Mouse (Mus musculus) hindbrain, embryonic 14.5 days (tissue): Measurements from ENCODE around the gene Nphp4. TPM values are rescaled to one million over a fixed set of nuclear protein-coding genes. Genes with fewer than 3 reads are reported as not detected.
"Not testable (repeated sequence)": the region's sequence is repeated elsewhere in the genome, so short reads cannot be mapped to it uniquely, and the experiment has no call there.

Experiments
- ATAC-seq: fragments of 200-750 bp; cut with Nextera tagmentation; 2 replicates; pipeline ENCODE4 v1.8.0; 2017; ENCODE audit warnings: moderate number of reproducible peaks, mild to moderate bottlenecking, moderate TSS enrichment, moderate library complexity; ENCODE audit not compliant: low FRiP score
- DNase-seq: peaks from one replicate; pipeline ENCODE4 v3.0.0-alpha.2; 2015; ENCODE audit warnings: low spot score
- H3K27ac ChIP-seq: fragments of 300-500 bp; sonication (generic); 2 replicates; pipeline ENCODE4 v1.5.1; 2014; ENCODE audit warnings: mild to moderate bottlenecking, moderate library complexity
- H3K27me3 ChIP-seq: fragments of 300-500 bp; sonication (generic); 2 replicates; pipeline ENCODE4 v1.6.1; 2014; ENCODE audit warnings: mild to moderate bottlenecking, low read length, mixed read lengths; ENCODE audit not compliant: control insufficient read depth, insufficient read depth
- H3K36me3 ChIP-seq: fragments of 300-500 bp; sonication (generic); replicated peaks from 2 replicates; pipeline ENCODE4 v1.6.1; 2014; ENCODE audit not compliant: control insufficient read depth, insufficient read depth
- H3K4me1 ChIP-seq: fragments of 300-500 bp; sonication (generic); replicated peaks from 2 replicates; pipeline ENCODE4 v1.6.1; 2014; ENCODE audit warnings: antibody characterized with exemption, low read length, mixed read lengths; ENCODE audit not compliant: control insufficient read depth, insufficient read depth
- H3K4me2 ChIP-seq: fragments of 300-500 bp; sonication (generic); replicated peaks from 2 replicates; pipeline ENCODE4 v1.6.1; 2014; ENCODE audit warnings: mild to moderate bottlenecking, moderate library complexity
- H3K4me3 ChIP-seq: fragments of 300-500 bp; sonication (generic); replicated peaks from 2 replicates; pipeline ENCODE4 v1.5.1; 2014; ENCODE audit warnings: mild to moderate bottlenecking, low read length
- H3K9ac ChIP-seq: fragments of 300-500 bp; sonication (generic); 2 replicates; pipeline ENCODE4 v1.6.1; 2014
- H3K9me3 ChIP-seq: fragments of 300-500 bp; sonication (generic); 2 replicates; pipeline ENCODE4 v1.6.1; 2016; ENCODE audit warnings: low read length; ENCODE audit not compliant: control insufficient read depth
- whole genome bisulfite sequencing: fragments of 180-500 bp; shearing (Covaris S2); extraction: QIAGEN DNeasy Blood & Tissue Kit; methylation state at CpG from one replicate; pipeline ENCODE4 v1.1.7; 2014; 5-methylcytosine and 5-hydroxymethylcytosine counted together
- polyA plus RNA-seq: library from polyadenylated mRNA; unstranded; fragments of >200 nt; fragmentation: Nextera tagmentation; extraction: Ambion mirVana; gene quantifications from 2 replicates; pipeline ENCODE4 v1.2.1, GENCODE M21; 2014

The Nphp4 gene
- polyA plus RNA-seq, 1 experiment from 2014 or later, result 6.6 TPM

GRCm38 (mm10) chr4:152546481-152546880 is 70.0 kb downstream of the Nphp4 start:
- Histone ChIP-seq H3K4me2 (no peak overlapping the region), H3K9ac (no peak overlapping the region), H3K9me3 (no peaks in the 10 kb centered on the region), H3K4me1 (peaks cover 25% of the 10 kb centered on the region), H3K36me3 (peaks cover 7% of the 10 kb centered on the region; the same call in 1 of the 2 replicates), H3K4me3 (no peak overlapping the region), H3K27me3 (no peaks in the 10 kb centered on the region), H3K27ac (no peak overlapping the region)
- DNase-seq, result no peak
- 55% methylated on average over 8 of the region's 8 CpGs for WGBS
- no peak for ATAC-seq

- Histone ChIP-seq H3K4me2 (peak overlapping the region; percentile 27), H3K27ac (peak overlapping the region; percentile 82), H3K9ac (peak overlapping the region; percentile 34), H3K4me1 (peaks cover 25% of the 10 kb centered on the region), H3K27me3 (no peaks in the 10 kb centered on the region), H3K9me3 (no peaks in the 10 kb centered on the region), H3K36me3 (no peaks in the 10 kb centered on the region), H3K4me3 (no peak overlapping the region)
- DNase-seq, result peak; percentile 37
- 26% methylated on average over 37 of the region's 37 CpGs for WGBS
- ATAC-seq, result peak; percentile 36; the same call in 1 of the 2 replicates
Observed at GRCm38 (mm10) chr4:152547886-152548663, 71.6 kb downstream of the Nphp4 start.

GRCm38 (mm10) chr4:152549507-152550202 is 73.1 kb downstream of the Nphp4 start:
- 92% methylated on average over 18 of the region's 18 CpGs for whole genome bisulfite sequencing
- no peak overlapping the region for H3K4me2 ChIP-seq
- no peaks in the 10 kb centered on the region for H3K9me3 ChIP-seq
- peak overlapping the region; percentile 82; the same call in 1 of the 2 replicates for H3K27ac ChIP-seq
- H3K36me3 ChIP-seq, result no peaks in the 10 kb centered on the region
- no peak overlapping the region for H3K4me3 ChIP-seq
- H3K4me1 ChIP-seq, result peaks cover 21% of the 10 kb centered on the region
- ATAC-seq (no peak), DNase-seq (no peak)
- no peaks in the 10 kb centered on the region for H3K27me3 ChIP-seq
- no peak overlapping the region for H3K9ac ChIP-seq

GRCm38 (mm10) chr4:152550203-152550549 is 73.7 kb downstream of the Nphp4 start:
- H3K4me1 ChIP-seq, result peaks cover 21% of the 10 kb centered on the region
- no peak overlapping the region for H3K9ac ChIP-seq
- no peak overlapping the region for H3K4me2 ChIP-seq
- H3K9me3 ChIP-seq, result no peaks in the 10 kb centered on the region
- WGBS, result 91% methylated on average over 6 of the region's 6 CpGs
- no peaks in the 10 kb centered on the region for H3K27me3 ChIP-seq
- DNase-seq (no peak), ATAC-seq (no peak)
- no peak overlapping the region for H3K27ac ChIP-seq
- no peak overlapping the region for H3K4me3 ChIP-seq
- H3K36me3 ChIP-seq, result no peaks in the 10 kb centered on the region

DNA sequence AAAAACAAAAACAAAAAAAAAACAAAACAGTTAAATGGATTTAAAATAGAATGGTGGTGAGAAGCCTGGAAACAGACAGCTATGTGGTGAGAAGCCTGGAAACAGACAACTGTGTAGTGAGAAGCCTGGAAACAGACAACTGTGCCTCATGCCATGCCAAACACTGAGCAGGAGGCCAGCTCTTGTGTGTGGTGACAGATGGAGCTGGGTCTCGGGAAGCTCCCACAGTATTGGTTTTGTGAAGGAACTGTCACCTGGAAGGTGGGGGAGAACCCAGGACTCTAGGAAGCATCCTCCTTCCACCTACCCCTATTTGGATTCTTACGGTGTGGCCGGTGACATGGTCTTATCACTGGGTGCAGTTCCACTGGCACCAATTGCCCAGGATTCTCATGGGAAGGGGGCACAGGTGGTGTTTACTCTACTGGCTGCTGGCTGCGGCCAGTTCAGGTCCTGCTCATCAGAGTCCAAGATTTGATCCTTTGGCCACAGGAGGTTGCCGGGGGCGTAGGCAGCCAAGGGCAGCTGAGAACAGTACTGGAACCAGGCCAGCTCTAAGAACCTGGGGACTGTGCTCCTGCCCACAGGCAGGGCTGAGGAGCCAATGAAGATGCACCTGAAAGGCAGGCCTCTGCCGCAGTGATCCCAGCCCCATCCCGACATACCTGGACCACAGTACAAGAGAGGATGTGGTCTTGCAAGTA is 77.2 kb downstream of the Nphp4 start:
- H3K4me1 ChIP-seq, result peaks cover 17% of the 10 kb centered on the region
- no peak overlapping the region for H3K4me3 ChIP-seq
- 91% methylated on average over 8 of the region's 8 CpGs for WGBS
- no peaks in the 10 kb centered on the region for H3K36me3 ChIP-seq
- no peaks in the 10 kb centered on the region for H3K9me3 ChIP-seq
- H3K27ac ChIP-seq, result no peak overlapping the region
- no peak for ATAC-seq
- no peaks in the 10 kb centered on the region for H3K27me3 ChIP-seq
- DNase-seq, result no peak
- H3K4me2 ChIP-seq, result no peak overlapping the region
- H3K9ac ChIP-seq, result no peak overlapping the region

- Histone ChIP-seq H3K27ac (no peak overlapping the region), H3K4me2 (no peak overlapping the region), H3K9me3 (no peaks in the 10 kb centered on the region), H3K4me1 (peaks cover 19% of the 10 kb centered on the region), H3K36me3 (no peaks in the 10 kb centered on the region), H3K9ac (no peak overlapping the region), H3K4me3 (no peak overlapping the region), H3K27me3 (no peaks in the 10 kb centered on the region)
- no peak for ATAC-seq
- 72% methylated on average over 18 of the region's 18 CpGs for WGBS
- no peak for DNase-seq
Observed at GRCm38 (mm10) chr4:152554421-152554820, 77.9 kb downstream of the Nphp4 start.

DNA sequence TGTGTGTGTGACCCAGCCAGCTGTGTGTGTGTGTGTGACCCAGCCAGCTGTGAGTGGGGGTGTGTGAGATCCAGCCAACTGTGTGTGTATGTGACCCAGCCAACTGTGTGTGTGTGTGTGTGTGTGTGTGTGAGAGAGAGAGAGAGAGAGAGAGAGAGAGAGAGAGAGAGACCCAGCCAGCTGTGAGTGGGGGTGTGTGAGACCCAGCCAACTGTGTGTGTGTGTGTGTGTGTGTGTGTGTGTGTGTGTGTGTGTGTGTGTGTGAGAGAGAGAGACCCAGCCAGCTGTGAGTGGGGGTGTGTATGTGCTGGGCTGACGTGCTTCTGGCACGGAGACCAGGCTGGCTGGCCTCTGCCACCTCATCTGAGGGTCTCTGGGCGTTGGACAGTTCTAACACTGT is 79.3 kb downstream of the Nphp4 start:
- H3K4me2 ChIP-seq, H3K27me3 ChIP-seq, H3K36me3 ChIP-seq, H3K27ac ChIP-seq, ATAC-seq, H3K4me3 ChIP-seq, H3K9me3 ChIP-seq, DNase-seq, H3K9ac ChIP-seq: not testable (repeated sequence)
- 73% methylated on average over 3 of the region's 3 CpGs for WGBS
- H3K4me1 ChIP-seq, result peaks cover 30% of the 10 kb centered on the region

DNA sequence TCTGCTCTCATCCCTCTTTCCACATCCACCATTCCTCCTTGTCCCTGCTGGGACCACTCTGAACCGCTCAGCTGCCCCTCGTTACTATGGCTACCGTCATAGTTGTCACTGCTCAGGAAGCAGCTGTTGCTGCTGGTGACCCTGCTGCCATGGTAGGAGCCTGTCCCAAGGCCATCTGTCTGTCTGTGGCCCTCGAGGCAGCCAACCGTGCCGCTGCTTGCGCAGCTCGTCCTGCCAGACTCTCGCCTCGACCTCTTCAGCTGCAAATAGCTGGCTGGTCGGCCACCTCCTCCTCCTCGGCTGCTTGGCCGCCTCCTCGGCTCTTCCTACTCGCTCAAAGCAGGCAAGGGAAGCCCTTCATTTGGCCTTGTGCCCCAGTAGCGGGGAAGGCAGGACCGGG is 81.7 kb downstream of the Nphp4 start:
- Histone ChIP-seq H3K27ac (peak overlapping the region; percentile 54; the same call in 1 of the 2 replicates), H3K9me3 (no peaks in the 10 kb centered on the region), H3K4me3 (no peak overlapping the region), H3K9ac (no peak overlapping the region), H3K36me3 (peaks cover 4% of the 10 kb centered on the region; the same call in 1 of the 2 replicates), H3K4me2 (no peak overlapping the region; the same call in 1 of the 2 replicates), H3K4me1 (peaks cover 30% of the 10 kb centered on the region), H3K27me3 (no peaks in the 10 kb centered on the region)
- DNase-seq, result peak; percentile 60
- ATAC-seq, result peak; percentile 56; the same call in 1 of the 2 replicates
- 11% methylated on average over 17 of the region's 17 CpGs for WGBS

DNA sequence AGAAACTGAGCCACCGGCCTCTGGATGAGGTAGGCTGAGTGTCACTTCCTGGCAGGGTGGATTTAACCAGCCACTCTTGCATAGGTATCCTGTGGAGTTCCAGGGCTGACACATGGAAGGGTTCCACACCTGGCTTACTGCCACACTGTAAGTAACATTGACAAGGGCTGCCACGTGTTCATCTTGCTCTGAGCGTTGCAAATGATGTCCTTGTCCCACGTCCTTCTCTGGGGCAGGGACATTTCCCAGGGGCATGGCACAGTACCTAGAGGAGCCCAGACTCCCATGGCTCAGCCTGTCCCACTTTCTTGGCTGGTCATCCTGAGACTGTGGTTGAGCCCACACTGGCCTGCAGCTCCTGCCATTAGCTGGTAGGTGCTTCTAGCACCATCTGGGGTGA is 91.5 kb downstream of the Nphp4 start:
- WGBS, result 69% methylated on average over 4 of the region's 4 CpGs
- H3K27ac ChIP-seq, result peak overlapping the region; percentile 70
- no peak overlapping the region for H3K4me2 ChIP-seq
- H3K4me1 ChIP-seq, result peaks cover 16% of the 10 kb centered on the region; the same call in 1 of the 2 replicates
- no peaks in the 10 kb centered on the region for H3K27me3 ChIP-seq
- DNase-seq (no peak), ATAC-seq (no peak)
- 0 out of 2 replicates have a peak, but pooled peaks cover 4% of the 10 kb centered on the region for H3K36me3 ChIP-seq
- H3K9me3 ChIP-seq, result no peaks in the 10 kb centered on the region
- no peak overlapping the region for H3K4me3 ChIP-seq
- no peak overlapping the region for H3K9ac ChIP-seq
